Mouse (Mus musculus): Measurements from ENCODE around the gene Vmn2r57.
"Not testable (repeated sequence)": the region's sequence is repeated elsewhere in the genome, so short reads cannot be mapped to it uniquely, and the experiment has no call there.

Vmn2r57 gene

GRCm38 (mm10) chr7:41448596-41448995 is at the start of gene Vmn2r57:
Vmn2r57 (minus strand) TSS chr7:41448696.
- not testable (repeated sequence) for DNase-seq

DNA sequence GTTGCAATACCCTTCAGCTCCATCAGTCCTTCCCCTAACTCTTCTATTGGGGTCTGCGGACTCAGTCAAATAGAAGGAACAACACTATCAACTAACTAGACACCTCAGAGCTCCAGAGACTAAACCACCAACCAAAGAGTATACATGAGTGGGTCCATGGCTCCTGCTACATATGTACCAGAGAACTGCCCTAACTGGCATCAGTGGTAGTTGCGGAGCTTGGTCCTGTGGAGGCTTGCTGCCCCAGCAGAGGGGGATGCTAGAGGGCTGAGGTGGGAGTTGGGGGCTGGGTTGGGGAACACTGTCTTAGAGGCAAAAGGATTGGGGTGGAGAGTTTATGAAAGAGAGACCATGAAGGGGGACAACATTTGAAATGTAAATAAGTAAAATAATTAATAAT is 49.4 kb upstream of the Vmn2r57 start:
- peak in 1 of 2 experiments; percentile 26 for DNase-seq

DNA sequence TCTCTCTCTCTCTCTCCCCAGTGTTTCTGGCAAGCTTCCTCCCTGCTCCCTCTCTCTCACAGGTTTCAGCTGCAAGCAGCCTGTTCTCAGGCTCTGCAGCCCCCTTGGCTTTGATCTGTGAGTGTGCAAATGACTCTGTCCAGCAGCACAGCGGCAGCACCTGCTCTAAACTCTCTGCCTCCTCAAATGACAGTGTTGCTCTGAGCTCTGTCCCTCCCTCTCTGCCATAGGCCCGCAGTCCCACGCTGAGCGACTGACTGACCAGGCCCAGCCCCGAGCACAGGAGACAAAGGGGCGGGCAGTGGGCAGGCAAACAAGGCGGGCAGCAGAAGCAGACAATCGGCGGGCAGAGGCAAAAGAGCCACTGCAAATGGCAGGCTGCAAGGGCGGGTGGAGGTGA is 3.4 kb upstream of the Vmn2r57 start:
- DNase-seq, result no peak

DNA sequence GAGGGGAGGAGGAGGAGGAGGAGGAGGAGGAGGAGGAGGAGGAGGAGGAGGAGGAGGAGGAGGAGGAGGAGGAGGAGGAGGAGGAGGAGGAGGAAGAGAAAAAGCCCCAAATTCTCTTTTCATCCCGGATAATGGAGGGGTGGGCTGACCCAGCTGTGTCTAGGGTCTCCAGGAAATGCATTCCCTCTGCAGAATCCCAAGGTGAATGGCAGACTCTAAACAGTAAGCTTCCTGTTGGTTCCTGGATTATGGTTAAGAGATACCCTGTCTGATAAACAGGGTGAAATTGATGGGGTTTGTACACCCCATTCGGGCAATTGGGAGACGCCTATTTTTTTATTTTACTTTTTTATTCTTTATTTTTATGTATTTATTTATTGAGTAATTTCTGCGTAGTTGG is 54.4 kb downstream of the Vmn2r57 start:
- no peak for DNase-seq

DNA sequence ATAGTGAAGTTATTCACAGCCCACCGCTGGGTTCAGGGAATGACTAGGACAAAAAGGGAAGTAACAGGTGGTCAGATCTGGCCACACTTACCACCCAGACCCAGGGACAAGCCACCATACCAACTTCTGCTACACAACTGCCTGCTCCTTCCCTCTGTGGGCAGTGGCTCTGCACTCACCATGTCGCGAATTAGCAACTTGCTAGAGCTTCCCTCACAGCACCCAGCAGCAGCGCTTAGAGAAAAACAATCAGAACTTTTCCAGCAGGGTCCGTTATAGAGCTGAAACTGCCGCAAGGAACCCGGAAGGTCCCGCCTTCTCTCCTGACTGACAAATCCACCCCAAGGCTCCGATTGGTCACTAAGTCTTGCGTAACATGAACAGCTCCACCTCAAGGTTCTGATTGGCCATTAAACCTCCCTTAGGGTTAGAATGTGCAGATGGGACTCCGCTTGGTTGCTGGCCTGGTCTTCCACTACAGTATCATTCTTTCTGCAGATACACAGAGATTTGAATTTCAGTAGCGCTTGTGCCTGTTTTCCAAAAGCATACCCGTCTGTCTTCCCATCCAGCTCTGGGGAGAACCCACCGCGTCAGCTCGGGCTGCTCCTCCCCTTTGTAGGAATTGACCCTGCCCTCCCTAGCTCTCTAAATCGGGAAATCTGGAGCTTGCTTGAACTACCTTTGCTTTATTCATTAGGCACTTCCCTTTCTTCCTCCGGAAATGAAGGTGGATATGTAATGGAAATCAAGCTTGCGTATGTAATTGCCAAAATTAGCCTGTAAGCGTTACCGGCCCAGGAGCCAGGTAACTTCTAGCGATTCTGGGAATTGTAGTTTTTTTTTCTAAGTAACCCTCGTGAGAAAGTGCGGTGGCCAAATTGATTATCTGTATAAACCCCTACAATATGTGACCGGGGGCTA is 55.2 kb downstream of the Vmn2r57 start, which contains the start of gene AI987944:
Gene AI987944 (minus strand): TSS at position 332 of the 924 bp plus-strand sequence.
- peak; percentile 66 to 77 for DNase-seq

Data from thymus, postnatal 36 days (tissue).